Mouse (Mus musculus) stomach, embryonic 15.5 days (tissue): ENCODE data around the gene Rnf152. TPM values are rescaled to one million over a fixed set of nuclear protein-coding genes. Genes with fewer than 3 reads are reported as not detected.

Source experiments
- ATAC-seq: fragments of 200-750 bp; cut with Nextera tagmentation; 2 replicates; pipeline ENCODE4 v1.8.0; 2017; ENCODE audit warnings: low read depth, moderate number of reproducible peaks, moderate TSS enrichment; ENCODE audit not compliant: insufficient read depth, low FRiP score
- H3K27ac ChIP-seq: fragments of 300-500 bp; sonication (generic); 2 replicates; pipeline ENCODE4 v1.5.1; 2015; ENCODE audit warnings: mild to moderate bottlenecking, inconsistent platforms
- H3K27me3 ChIP-seq: fragments of 300-500 bp; sonication (generic); replicated peaks from 2 replicates; pipeline ENCODE4 v1.6.1; 2015; ENCODE audit warnings: inconsistent platforms
- H3K36me3 ChIP-seq: fragments of 300-500 bp; sonication (generic); 2 replicates; pipeline ENCODE4 v1.6.1; 2015; ENCODE audit warnings: inconsistent platforms
- H3K4me1 ChIP-seq: fragments of 300-500 bp; sonication (generic); 2 replicates; pipeline ENCODE4 v1.6.1; 2015; ENCODE audit warnings: inconsistent platforms
- H3K4me2 ChIP-seq: fragments of 300-500 bp; sonication (generic); 2 replicates; pipeline ENCODE4 v1.6.1; 2015; ENCODE audit warnings: mild to moderate bottlenecking, inconsistent platforms
- H3K4me3 ChIP-seq: fragments of 300-500 bp; sonication (generic); replicated peaks from 2 replicates; pipeline ENCODE4 v1.5.1; 2015; ENCODE audit warnings: inconsistent platforms
- H3K9ac ChIP-seq: fragments of 300-500 bp; sonication (generic); 2 replicates; pipeline ENCODE4 v1.6.1; 2015; ENCODE audit warnings: inconsistent platforms
- H3K9me3 ChIP-seq: fragments of 300-500 bp; sonication (generic); 2 replicates; pipeline ENCODE4 v1.6.1; 2016; ENCODE audit warnings: inconsistent platforms
- WGBS: fragments of 180-500 bp; shearing (Covaris S2); methylation state at CpG from one replicate; pipeline ENCODE4 v1.1.7; 2015; 5-methylcytosine and 5-hydroxymethylcytosine counted together
- polyA plus RNA-seq: library from polyadenylated mRNA; unstranded; fragments of >200 nt; fragmentation: Nextera tagmentation; extraction: Ambion mirVana; gene quantifications from 2 replicates; pipeline ENCODE4 v1.2.1, GENCODE M21; 2015

Gene Rnf152
- polyA plus RNA-seq, 1 experiment from 2014 or later: 1.4 TPM

- Histone ChIP-seq H3K4me3 (no peak overlapping the region), H3K27me3 (no peaks in the 10 kb centered on the region), H3K27ac (no peak overlapping the region), H3K9me3 (no peaks in the 10 kb centered on the region), H3K36me3 (no peaks in the 10 kb centered on the region), H3K9ac (no peak overlapping the region), H3K4me2 (no peak overlapping the region), H3K4me1 (no peaks in the 10 kb centered on the region)
- WGBS: 71% methylated on average over 9 of the region's 9 CpGs
- no peak for ATAC-seq
Measured at GRCm38 (mm10) chr1:105301764-105302163, 54.7 kb downstream of the Rnf152 start.

- no peak overlapping the region for H3K9ac ChIP-seq
- H3K36me3 ChIP-seq: no peaks in the 10 kb centered on the region
- no peaks in the 10 kb centered on the region for H3K4me1 ChIP-seq
- H3K4me3 ChIP-seq: no peak overlapping the region
- no peak overlapping the region for H3K27ac ChIP-seq
- WGBS: 71% methylated on average over 2 of the region's 2 CpGs
- ATAC-seq: no peak
- no peak overlapping the region for H3K4me2 ChIP-seq
- H3K9me3 ChIP-seq: no peaks in the 10 kb centered on the region
- H3K27me3 ChIP-seq: no peaks in the 10 kb centered on the region
Measured at GRCm38 (mm10) chr1:105291859-105292258, 64.7 kb downstream of the Rnf152 start.

GRCm38 (mm10) chr1:105287536-105287935 is 69.0 kb downstream of the Rnf152 start:
- H3K36me3 ChIP-seq: no peaks in the 10 kb centered on the region
- no peaks in the 10 kb centered on the region for H3K4me1 ChIP-seq
- WGBS: 58% methylated on average over 4 of the region's 4 CpGs
- no peak for ATAC-seq
- H3K4me3 ChIP-seq: no peak overlapping the region
- H3K27ac ChIP-seq: no peak overlapping the region
- H3K27me3 ChIP-seq: no peaks in the 10 kb centered on the region
- H3K9ac ChIP-seq: no peak overlapping the region
- no peak overlapping the region for H3K4me2 ChIP-seq
- H3K9me3 ChIP-seq: no peaks in the 10 kb centered on the region

- Histone ChIP-seq H3K9me3 (no peaks in the 10 kb centered on the region), H3K4me3 (no peak overlapping the region), H3K4me1 (no peaks in the 10 kb centered on the region), H3K36me3 (no peaks in the 10 kb centered on the region), H3K4me2 (no peak overlapping the region), H3K9ac (no peak overlapping the region), H3K27me3 (no peaks in the 10 kb centered on the region), H3K27ac (no peak overlapping the region)
- WGBS: 77% methylated on average over 5 of the region's 5 CpGs
- ATAC-seq: no peak
Measured at GRCm38 (mm10) chr1:105286906-105287305, 69.6 kb downstream of the Rnf152 start.

- Histone ChIP-seq H3K9me3 (no peaks in the 10 kb centered on the region), H3K27ac (no peak overlapping the region), H3K4me2 (no peak overlapping the region), H3K9ac (no peak overlapping the region), H3K4me1 (no peaks in the 10 kb centered on the region), H3K27me3 (no peaks in the 10 kb centered on the region), H3K4me3 (no peak overlapping the region), H3K36me3 (no peaks in the 10 kb centered on the region)
- 86% methylated on average over 4 of the region's 4 CpGs for WGBS
- ATAC-seq: no peak
Measured at GRCm38 (mm10) chr1:105285001-105285400, 71.5 kb downstream of the Rnf152 start.

GRCm38 (mm10) chr1:105284116-105284515 is 72.4 kb downstream of the Rnf152 start:
- Histone ChIP-seq H3K36me3 (no peaks in the 10 kb centered on the region), H3K4me3 (no peak overlapping the region), H3K4me1 (no peaks in the 10 kb centered on the region), H3K9me3 (no peaks in the 10 kb centered on the region), H3K27me3 (no peaks in the 10 kb centered on the region), H3K27ac (no peak overlapping the region), H3K4me2 (no peak overlapping the region), H3K9ac (no peak overlapping the region)
- 67% methylated on average over 8 of the region's 8 CpGs for WGBS
- ATAC-seq: no peak

- no peak for ATAC-seq
- no peaks in the 10 kb centered on the region for H3K4me1 ChIP-seq
- H3K4me3 ChIP-seq: no peak overlapping the region
- H3K27me3 ChIP-seq: no peaks in the 10 kb centered on the region
- 45% methylated on average over 3 of the region's 3 CpGs for WGBS
- H3K9me3 ChIP-seq: no peaks in the 10 kb centered on the region
- H3K36me3 ChIP-seq: no peaks in the 10 kb centered on the region
- H3K27ac ChIP-seq: no peak overlapping the region
- H3K4me2 ChIP-seq: no peak overlapping the region
- no peak overlapping the region for H3K9ac ChIP-seq
Measured at GRCm38 (mm10) chr1:105281277-105281676, 75.2 kb downstream of the Rnf152 start.

GRCm38 (mm10) chr1:105280160-105280559 is 76.3 kb downstream of the Rnf152 start:
- 72% methylated on average over 2 of the region's 2 CpGs for WGBS
- ATAC-seq: no peak
- H3K4me1 ChIP-seq: no peaks in the 10 kb centered on the region

GRCm38 (mm10) chr1:105274500-105275194 is 81.9 kb downstream of the Rnf152 start:
- Histone ChIP-seq H3K4me3 (no peak overlapping the region), H3K36me3 (no peaks in the 10 kb centered on the region), H3K4me1 (no peaks in the 10 kb centered on the region), H3K9me3 (no peaks in the 10 kb centered on the region), H3K27ac (no peak overlapping the region), H3K4me2 (no peak overlapping the region), H3K9ac (no peak overlapping the region), H3K27me3 (no peaks in the 10 kb centered on the region)
- ATAC-seq: no peak
- WGBS: 89% methylated on average over 3 of the region's 3 CpGs

More at GRCm38 (mm10) chr1:105280160-105280559, 76.3 kb downstream of the Rnf152 start:
- Histone ChIP-seq H3K9ac (no peak overlapping the region), H3K4me2 (no peak overlapping the region), H3K27me3 (no peaks in the 10 kb centered on the region), H3K4me3 (no peak overlapping the region), H3K27ac (no peak overlapping the region), H3K36me3 (no peaks in the 10 kb centered on the region), H3K9me3 (no peaks in the 10 kb centered on the region)

- ATAC-seq: no peak
- WGBS: 89% methylated on average over 10 of the region's 10 CpGs
- no peak overlapping the region for H3K27ac ChIP-seq
Measured at GRCm38 (mm10) chr1:105271104-105271503, 85.4 kb downstream of the Rnf152 start.

GRCm38 (mm10) chr1:105263283-105264033 is 93.1 kb downstream of the Rnf152 start:
- Histone ChIP-seq H3K4me2 (no peak overlapping the region), H3K4me3 (no peak overlapping the region), H3K27ac (no peak overlapping the region), H3K9ac (no peak overlapping the region), H3K4me1 (no peaks in the 10 kb centered on the region), H3K27me3 (no peaks in the 10 kb centered on the region), H3K9me3 (no peaks in the 10 kb centered on the region), H3K36me3 (no peaks in the 10 kb centered on the region)
- WGBS: 80% methylated on average over 3 of the region's 3 CpGs
- no peak for ATAC-seq

More at GRCm38 (mm10) chr1:105271104-105271503, 85.4 kb downstream of the Rnf152 start:
- Histone ChIP-seq H3K4me2 (no peak overlapping the region), H3K9me3 (no peaks in the 10 kb centered on the region), H3K4me1 (no peaks in the 10 kb centered on the region), H3K36me3 (no peaks in the 10 kb centered on the region), H3K27me3 (no peaks in the 10 kb centered on the region), H3K4me3 (no peak overlapping the region), H3K9ac (no peak overlapping the region)

- Histone ChIP-seq H3K27ac (no peak overlapping the region), H3K4me3 (no peak overlapping the region), H3K9ac (no peak overlapping the region), H3K9me3 (no peaks in the 10 kb centered on the region), H3K27me3 (no peaks in the 10 kb centered on the region), H3K4me2 (no peak overlapping the region), H3K36me3 (no peaks in the 10 kb centered on the region), H3K4me1 (no peaks in the 10 kb centered on the region)
- 78% methylated on average over 5 of the region's 5 CpGs for WGBS
- ATAC-seq: no peak
Measured at GRCm38 (mm10) chr1:105260200-105260599, 96.3 kb downstream of the Rnf152 start.
